Mouse (Mus musculus): ENCODE measurements around the gene Tmem208. TPM values are rescaled to one million over a fixed set of nuclear protein-coding genes. Genes with fewer than 3 reads are reported as not detected.

The Tmem208 gene
- total and polyA plus RNA-seq, 3 experiments, result 94.5 to 149 TPM; not detected in 1

DNA sequence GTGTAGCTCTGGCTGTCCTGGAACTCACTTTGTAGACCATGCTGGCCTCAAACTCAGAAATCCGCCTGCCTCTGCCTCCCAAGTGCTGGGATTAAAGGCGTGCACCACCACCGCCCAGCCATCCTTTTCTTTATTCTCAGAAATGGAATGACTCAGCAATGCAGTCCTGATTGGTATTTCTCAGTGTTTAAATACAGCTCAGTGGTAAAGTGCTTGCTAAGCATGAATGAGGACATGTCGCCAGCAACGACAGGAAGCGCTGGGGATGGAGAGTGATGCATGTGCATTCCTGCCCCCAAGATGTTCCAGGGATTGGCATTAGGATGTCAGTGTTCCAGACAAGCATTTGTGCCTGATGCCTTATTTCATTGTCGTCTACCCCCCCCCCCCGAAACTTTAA lies 22.8 kb upstream of the Tmem208 start:
- Histone ChIP-seq H3K36me3 (ENCODE audit: control insufficient read depth in 1 of 2, insufficient read depth in 2 of 2, low read length in 2 of 2) (peaks cover 18 to 47% of the 10 kb centered on the region in 2 experiments), H3K9ac (ENCODE audit: control insufficient read depth, low read depth, low read length, poor library complexity, severe bottlenecking) (no peak overlapping the region), H3K4me3 (ENCODE audit: control insufficient read depth in 1 of 2, insufficient read depth in 1 of 2, low read depth in 2 of 2, low read length in 2 of 2) (no peak overlapping the region), H3K79me2 (ENCODE audit: control insufficient read depth, insufficient read depth, low read length, poor library complexity) (peaks cover 24% of the 10 kb centered on the region), H3K9me3 (replicated peaks; ENCODE audit: insufficient read depth, low read length) (no peaks in the 10 kb centered on the region), H3K27me3 (ENCODE audit: control insufficient read depth in 1 of 2, insufficient read depth in 2 of 2, low read length in 2 of 2) (no peaks in the 10 kb centered on the region), H3K27ac (ENCODE audit: control insufficient read depth, low read depth, low read length) (no peak overlapping the region), H3K4me1 (ENCODE audit: control insufficient read depth in 1 of 2, insufficient read depth in 2 of 2, low read length in 2 of 2) (peaks cover 9 to 39% of the 10 kb centered on the region in 2 experiments)
- TF ChIP-seq NRF1 (IDR thresholded peaks at IDR 0.05; ENCODE audit: insufficient read depth, low read depth, low read length, poor library complexity, severe bottlenecking) (no peak), MAZ (IDR thresholded peaks at IDR 0.05; ENCODE audit: low read depth, low read length) (no peak), MAX (IDR thresholded peaks at IDR 0.05; ENCODE audit: low read length) (no peak), POLR2AphosphoS2 (IDR thresholded peaks at IDR 0.05; ENCODE audit: low read length) (no peak), ZC3H11A (IDR thresholded peaks at IDR 0.05; ENCODE audit: low read depth, low read length) (no peak), SIN3A (IDR thresholded peaks at IDR 0.05; ENCODE audit: low read length) (no peak), UBTF (IDR thresholded peaks at IDR 0.05; ENCODE audit: borderline replicate concordance, insufficient read depth, low read depth, low read length) (no peak), USF1 (IDR thresholded peaks at IDR 0.05; ENCODE audit: low read depth, low read length) (no peak)
- DNase-seq (ENCODE audit: low read depth, low spot score), result no peak

DNA sequence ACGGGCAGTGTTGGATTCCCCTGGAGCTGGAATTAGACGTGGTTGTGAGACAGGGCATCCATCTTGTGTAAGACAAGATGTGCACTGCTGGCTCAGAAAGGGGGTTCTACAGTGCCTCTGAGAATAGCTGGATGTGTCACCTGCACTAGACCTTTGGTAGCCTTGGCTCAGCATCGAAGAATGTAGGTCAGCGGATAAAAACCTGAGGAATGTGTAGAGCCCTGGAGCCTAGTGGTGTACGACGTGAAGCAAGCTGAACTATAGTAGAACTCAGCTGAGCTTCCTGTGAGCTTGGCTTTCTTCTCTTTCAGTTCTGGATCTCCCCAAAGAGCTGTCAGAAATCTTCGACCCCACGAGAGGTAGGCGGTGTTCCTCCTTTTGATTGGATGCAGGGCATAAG lies 22.3 kb upstream of the Tmem208 start:
- H3K79me2 ChIP-seq (ENCODE audit: control insufficient read depth, insufficient read depth, low read length, poor library complexity), result peaks cover 20% of the 10 kb centered on the region
- H3K4me3 ChIP-seq (ENCODE audit: control insufficient read depth in 1 of 2, insufficient read depth in 1 of 2, low read depth in 2 of 2, low read length in 2 of 2), result no peak overlapping the region
- DNase-seq (ENCODE audit: low read depth, low spot score), result no peak
- no peaks in the 10 kb centered on the region for H3K27me3 ChIP-seq (ENCODE audit: control insufficient read depth in 1 of 2, insufficient read depth in 2 of 2, low read length in 2 of 2)
- H3K4me1 ChIP-seq (ENCODE audit: control insufficient read depth in 1 of 2, insufficient read depth in 2 of 2, low read length in 2 of 2), result peaks cover 9 to 39% of the 10 kb centered on the region in 2 experiments
- no peaks in the 10 kb centered on the region for H3K9me3 ChIP-seq (replicated peaks; ENCODE audit: insufficient read depth, low read length)
- no peak overlapping the region for H3K9ac ChIP-seq (ENCODE audit: control insufficient read depth, low read depth, low read length, poor library complexity, severe bottlenecking)
- TF ChIP-seq HCFC1 (IDR thresholded peaks at IDR 0.05; ENCODE audit: low read depth, low read length) (no peak), KAT2A (conservative IDR thresholded peaks at IDR 0.05; ENCODE audit: low read depth, low read length) (no peak), JUND (IDR thresholded peaks at IDR 0.05; ENCODE audit: low read depth, low read length) (no peak)
- peak overlapping the region; percentile 12; the same call in 1 of the 2 replicates for H3K27ac ChIP-seq (ENCODE audit: control insufficient read depth, low read depth, low read length)
- peaks cover 18 to 47% of the 10 kb centered on the region in 2 experiments for H3K36me3 ChIP-seq (ENCODE audit: control insufficient read depth in 1 of 2, insufficient read depth in 2 of 2, low read length in 2 of 2)

DNA sequence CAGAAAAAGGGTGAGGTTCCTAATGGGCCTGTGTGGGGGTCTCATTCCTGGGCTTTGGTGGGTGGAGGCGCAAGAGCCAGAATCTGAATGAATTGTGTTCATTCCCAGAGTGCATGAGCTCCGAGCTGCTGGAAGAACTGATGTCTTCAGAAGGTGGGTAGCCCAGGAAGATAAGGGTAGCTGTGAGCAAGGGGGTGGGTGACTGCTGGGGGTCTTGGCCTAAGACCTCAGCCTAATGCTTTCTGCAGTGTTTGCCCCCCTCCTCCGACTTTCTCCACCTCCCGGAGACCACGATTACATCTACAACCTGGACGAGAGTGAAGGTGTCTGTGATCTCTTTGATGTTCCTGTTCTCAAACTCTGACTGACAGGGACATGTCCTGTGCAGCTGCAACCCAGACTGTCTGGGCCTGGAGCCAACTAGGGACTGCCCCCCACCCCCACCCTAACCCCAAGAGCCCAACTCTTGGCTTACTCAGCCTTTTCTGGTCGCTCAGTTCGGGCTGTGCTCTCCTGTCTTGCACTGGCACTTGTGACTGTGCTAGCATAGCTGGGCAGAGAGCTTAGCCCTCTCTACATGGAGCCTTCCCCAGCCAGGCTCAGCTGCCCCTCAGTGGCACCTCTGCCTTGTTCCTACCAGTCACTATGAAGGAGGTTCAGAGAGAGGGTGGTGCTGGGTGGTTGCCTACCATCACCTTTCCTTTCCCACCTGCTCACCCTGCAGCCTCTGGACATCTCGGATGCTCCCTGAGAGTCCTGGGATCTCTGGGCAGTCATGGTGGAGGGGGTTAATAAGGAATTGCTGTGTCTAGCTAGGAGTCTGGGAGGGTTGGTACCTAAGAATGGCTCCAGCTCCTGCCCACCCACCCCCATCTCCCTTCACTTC lies 21.6 kb upstream of the Tmem208 start:
- Histone ChIP-seq H3K36me3 (ENCODE audit: control insufficient read depth in 1 of 2, insufficient read depth in 2 of 2, low read length in 2 of 2) (peaks cover 18 to 41% of the 10 kb centered on the region in 2 experiments), H3K79me2 (ENCODE audit: control insufficient read depth, insufficient read depth, low read length, poor library complexity) (peaks cover 14% of the 10 kb centered on the region), H3K9me3 (replicated peaks; ENCODE audit: insufficient read depth, low read length) (no peaks in the 10 kb centered on the region), H3K27ac (ENCODE audit: control insufficient read depth, low read depth, low read length) (peak overlapping the region; percentile 34), H3K4me1 (ENCODE audit: control insufficient read depth in 1 of 2, insufficient read depth in 2 of 2, low read length in 2 of 2) (peaks cover 7 to 37% of the 10 kb centered on the region in 2 experiments), H3K9ac (ENCODE audit: control insufficient read depth, low read depth, low read length, poor library complexity, severe bottlenecking) (no peak overlapping the region), H3K4me3 (ENCODE audit: control insufficient read depth in 1 of 2, insufficient read depth in 1 of 2, low read depth in 2 of 2, low read length in 2 of 2) (no peak overlapping the region), H3K27me3 (ENCODE audit: control insufficient read depth in 1 of 2, insufficient read depth in 2 of 2, low read length in 2 of 2) (no peaks in the 10 kb centered on the region)
- peak; percentile 84 for DNase-seq (ENCODE audit: low read depth, low spot score)
- TF ChIP-seq ZMIZ1 (IDR thresholded peaks at IDR 0.05; ENCODE audit: low read depth, low read length) (peak; percentile 15; the same call in 1 of the 2 replicates), MEF2A (IDR thresholded peaks at IDR 0.05; ENCODE audit: extremely low read depth, insufficient replicate concordance, low read depth, low read length, poor library complexity, severe bottlenecking) (no peak), POLR2AphosphoS2 (IDR thresholded peaks at IDR 0.05; ENCODE audit: low read length) (peak; percentile 83; the same call in 1 of the 2 replicates), ETS1 (IDR thresholded peaks at IDR 0.05; ENCODE audit: low read depth, low read length) (peak; percentile 67), MAZ (IDR thresholded peaks at IDR 0.05; ENCODE audit: low read depth, low read length) (peak; percentile 58; the same call in 1 of the 2 replicates), TBP (IDR thresholded peaks at IDR 0.05; ENCODE audit: low read depth, low read length) (0 out of 2 replicates have a peak, but pooled peaks have one; percentile 11), RCOR1 (IDR thresholded peaks at IDR 0.05; ENCODE audit: low read depth, low read length) (no peak), MAFK (IDR thresholded peaks at IDR 0.05; ENCODE audit: borderline replicate concordance, low read depth, low read length) (peak; percentile 49; the same call in 1 of the 2 replicates), CHD1 (IDR thresholded peaks at IDR 0.05; ENCODE audit: low read depth, low read length) (no peak), USF2 (IDR thresholded peaks at IDR 0.05; ENCODE audit: borderline replicate concordance in 1 of 2, insufficient read depth in 1 of 2, low read depth in 1 of 2, low read length in 2 of 2) (no peak), ZC3H11A (IDR thresholded peaks at IDR 0.05; ENCODE audit: low read depth, low read length) (no peak), EP300 (IDR thresholded peaks at IDR 0.05; ENCODE audit: low read depth in 1 of 2, low read length in 2 of 2) (peak in 1 of 2 experiments; percentile 6; a peak in 1 of 4 replicates), USF1 (IDR thresholded peaks at IDR 0.05; ENCODE audit: low read depth, low read length) (no peak), BHLHE40 (IDR thresholded peaks at IDR 0.05; ENCODE audit: borderline replicate concordance, low read depth, low read length) (no peak), GATA1 (IDR thresholded peaks at IDR 0.05; ENCODE audit: low read depth, low read length) (no peak)
